Mouse (Mus musculus) regulatory T cell (primary cell): ENCODE data around the gene Pcyt1a.

ENCODE experiments used
- in situ Hi-C: fragments of 300-600 bp; cut with MboI, MseI; formaldehyde crosslinking; loops from one replicate; pipeline ENCODE4 v1.15.1; 2025; ENCODE audit warnings: high pct_unique_total_duplicates

Gene Pcyt1a

GRCm38 (mm10) chr16:32508506-32509065 is 77.9 kb downstream of the Pcyt1a start:
- in situ Hi-C loops, result loop anchor here (5.0 kb wide), 1 partner anchor 179 kb away; no protein-coding TSS in a partner anchor

GRCm38 (mm10) chr16:32509066-32509942 is 78.6 kb downstream of the Pcyt1a start:
- in situ Hi-C loops, result loop anchor here (5.0 kb wide), 1 partner anchor 178 kb away; no protein-coding TSS in a partner anchor

- in situ Hi-C loops, result loop anchor here (5.0 kb wide), 2 partner anchors 78 to 97 kb away; partner anchors contain the start of genes Pcyt1a and Tfrc
Measured at GRCm38 (mm10) chr16:32510399-32511337, 79.9 kb downstream of the Pcyt1a start.

GRCm38 (mm10) chr16:32511338-32511734 is 80.6 kb downstream of the Pcyt1a start:
- in situ Hi-C loops, result loop anchor here (5.0 kb wide), 2 partner anchors 79 to 96 kb away; partner anchors contain the start of genes Pcyt1a and Tfrc

GRCm38 (mm10) chr16:32511827-32512490 is 81.2 kb downstream of the Pcyt1a start:
- in situ Hi-C loops, result loop anchor here (5.0 kb wide), 2 partner anchors 80 to 95 kb away; partner anchors contain the start of genes Pcyt1a and Tfrc

- in situ Hi-C loops, result loop anchor here (5.0 kb wide), 2 partner anchors 81 to 94 kb away; partner anchors contain the start of genes Pcyt1a and Tfrc
Measured at GRCm38 (mm10) chr16:32512921-32513320, 82.2 kb downstream of the Pcyt1a start.

- in situ Hi-C loops, result loop anchor here (5.0 kb wide), 2 partner anchors 81 to 94 kb away; partner anchors contain the start of genes Pcyt1a and Tfrc
Measured at GRCm38 (mm10) chr16:32513401-32513800, 82.7 kb downstream of the Pcyt1a start.

- in situ Hi-C loops, result loop anchor here (5.0 kb wide), 2 partner anchors 82 to 93 kb away; partner anchors contain the start of genes Pcyt1a and Tfrc
Measured at GRCm38 (mm10) chr16:32513948-32514347, 83.2 kb downstream of the Pcyt1a start.

GRCm38 (mm10) chr16:32516006-32516962 is 85.6 kb downstream of the Pcyt1a start:
- in situ Hi-C loops, result no loop called here

- in situ Hi-C loops, result no loop called here
Measured at GRCm38 (mm10) chr16:32517785-32518481, 87.2 kb downstream of the Pcyt1a start.

- in situ Hi-C loops, result no loop called here
Measured at GRCm38 (mm10) chr16:32519656-32520371, 89.1 kb downstream of the Pcyt1a start.

GRCm38 (mm10) chr16:32520372-32520748 is 89.6 kb downstream of the Pcyt1a start:
- in situ Hi-C loops, result no loop called here

- in situ Hi-C loops, result no loop called here
Measured at GRCm38 (mm10) chr16:32522578-32523194, 92.0 kb downstream of the Pcyt1a start.

GRCm38 (mm10) chr16:32523462-32524243 is 92.9 kb downstream of the Pcyt1a start:
- in situ Hi-C loops, result no loop called here

- in situ Hi-C loops, result no loop called here
Measured at GRCm38 (mm10) chr16:32524244-32524615, 93.5 kb downstream of the Pcyt1a start.
